Mouse (Mus musculus) neural tube, embryonic 11.5 days (tissue): ENCODE data around the gene Gm20441. TPM values are rescaled to one million over a fixed set of nuclear protein-coding genes. Genes with fewer than 3 reads are reported as not detected.

ENCODE experiments used
- ATAC-seq: fragments of 200-750 bp; cut with Nextera tagmentation; 2 replicates; pipeline ENCODE4 v1.8.0; 2017; ENCODE audit warnings: moderate number of reproducible peaks, mild to moderate bottlenecking, moderate TSS enrichment, moderate library complexity; ENCODE audit not compliant: insufficient read depth, low FRiP score, low TSS enrichment
- DNase-seq: peaks from one replicate; pipeline ENCODE4 v3.0.0-alpha.2; 2015; ENCODE audit warnings: low spot score
- H3K27ac ChIP-seq: fragments of 300-500 bp; sonication (generic); 2 replicates; pipeline ENCODE4 v1.5.1; 2014; ENCODE audit warnings: low read depth, mild to moderate bottlenecking, low read length
- H3K27me3 ChIP-seq: fragments of 300-500 bp; sonication (generic); 2 replicates; pipeline ENCODE4 v1.6.1; 2014; ENCODE audit warnings: mild to moderate bottlenecking, low read length, mixed read lengths; ENCODE audit not compliant: control insufficient read depth, insufficient read depth
- H3K36me3 ChIP-seq: fragments of 300-500 bp; sonication (generic); 2 replicates; pipeline ENCODE4 v1.6.1; 2014; ENCODE audit warnings: mild to moderate bottlenecking, low read length, moderate library complexity, mixed read lengths; ENCODE audit not compliant: control insufficient read depth, insufficient read depth
- H3K4me1 ChIP-seq: fragments of 300-500 bp; sonication (generic); 2 replicates; pipeline ENCODE4 v1.6.1; 2014; ENCODE audit warnings: low read length, mixed read lengths; ENCODE audit not compliant: control insufficient read depth, insufficient read depth
- H3K4me2 ChIP-seq: fragments of 300-500 bp; sonication (generic); 2 replicates; pipeline ENCODE4 v1.6.1; 2014; ENCODE audit warnings: low read depth, mild to moderate bottlenecking, moderate library complexity
- H3K4me3 ChIP-seq: fragments of 300-500 bp; sonication (generic); 2 replicates; pipeline ENCODE4 v1.5.1; 2014; ENCODE audit warnings: low read depth, low read length
- H3K9ac ChIP-seq: fragments of 300-500 bp; sonication (generic); 2 replicates; pipeline ENCODE4 v1.6.1; 2014; ENCODE audit warnings: mild to moderate bottlenecking, low read length
- H3K9me3 ChIP-seq: fragments of 300-500 bp; sonication (generic); 2 replicates; pipeline ENCODE4 v1.6.1; 2016; ENCODE audit warnings: low read length; ENCODE audit not compliant: control insufficient read depth
- WGBS: fragments of 180-500 bp; shearing (Covaris S2); extraction: QIAGEN DNeasy Blood & Tissue Kit; methylation state at CpG from one replicate; pipeline ENCODE4 v1.1.7; 2014; 5-methylcytosine and 5-hydroxymethylcytosine counted together
- polyA plus RNA-seq: library from polyadenylated mRNA; unstranded; fragments of >200 nt; fragmentation: Nextera tagmentation; extraction: Ambion mirVana; gene quantifications from 2 replicates; pipeline ENCODE4 v1.2.1, GENCODE M21; 2014

Gene Gm20441
- not detected in 2 replicates for polyA plus RNA-seq

DNA sequence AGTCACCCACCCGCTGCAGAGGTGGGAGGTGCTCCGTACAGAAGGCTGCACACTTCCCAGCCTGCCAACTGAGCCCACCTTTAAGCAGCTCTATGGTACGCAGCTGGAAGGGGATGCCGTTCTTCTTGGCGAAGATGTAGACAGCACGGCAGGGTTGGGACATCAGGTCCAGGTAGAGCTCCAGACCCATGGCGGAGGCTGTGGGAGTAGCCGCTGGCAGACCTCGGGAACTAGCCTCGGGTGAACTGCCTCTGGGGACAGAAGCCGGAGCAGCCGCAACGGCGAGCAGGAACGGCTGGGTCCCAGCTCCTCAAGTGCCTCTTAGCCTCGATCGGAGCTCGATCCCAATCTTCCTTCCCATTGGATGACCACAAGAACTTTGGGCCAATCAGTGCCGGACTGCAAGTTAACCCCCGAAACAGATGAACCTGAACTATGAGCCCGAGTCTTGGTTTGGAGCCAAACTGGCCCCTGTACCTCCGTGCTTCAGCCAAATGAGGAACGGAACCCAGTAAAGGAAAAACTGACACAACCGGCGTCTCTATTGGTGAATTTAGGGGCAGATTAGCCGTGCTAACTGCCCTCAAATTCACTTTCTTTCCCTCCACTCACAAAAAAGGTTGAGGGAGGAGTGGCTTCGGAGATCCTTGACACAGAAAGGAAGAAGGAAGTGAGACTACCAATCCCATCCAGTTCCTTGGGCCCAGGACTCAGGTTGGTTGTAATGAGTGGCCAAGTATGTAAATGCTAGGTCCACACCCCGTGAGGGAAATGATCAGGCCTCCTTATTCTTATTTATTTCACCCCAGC is at the start of gene Gm20441, which contains the start of gene Gstt3:
Gm20441 (minus strand) TSS at position 186 of the 810 bp plus-strand sequence.
Gstt3 (minus strand) TSS at position 646 of the 810 bp plus-strand sequence.
- WGBS: under 1% methylated on average over 28 of the region's 28 CpGs
- no peak within 1 kb of the TSS for H3K27ac ChIP-seq

DNA sequence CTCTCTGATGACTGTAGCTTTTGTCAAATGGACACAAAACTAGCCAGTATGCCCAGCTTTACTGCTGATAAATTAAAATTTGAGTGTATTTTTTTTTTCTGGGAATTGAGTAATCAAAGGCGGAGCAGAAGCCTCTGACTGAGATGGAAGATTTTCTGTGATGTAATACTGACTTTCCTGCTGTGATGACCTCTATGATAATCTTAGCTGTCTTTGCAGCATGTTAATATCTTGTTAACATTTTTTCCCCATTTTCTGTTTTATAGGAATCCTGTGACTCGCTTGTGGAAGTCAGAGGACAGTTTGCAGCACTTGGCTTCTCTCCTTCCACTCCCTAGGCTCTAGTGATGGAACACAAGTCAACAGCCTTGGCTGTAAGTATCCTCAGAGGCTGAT is 49.5 kb upstream of the Gm20441 start:
- H3K4me3 ChIP-seq: no peak overlapping the region
- WGBS: 90% methylated on average over 2 of the region's 2 CpGs

More for the DNA sequence above, at the start of gene Gm20441, which contains the start of gene Gstt3:
- peak; percentile 45; the same call in 1 of the 2 replicates for ATAC-seq
- peak within 1 kb of the TSS; percentile 18; the same call in 1 of the 2 replicates for H3K9ac ChIP-seq
- peak within 1 kb of the TSS; percentile 38 for H3K4me3 ChIP-seq
- H3K36me3 ChIP-seq: no peaks in the 10 kb centered on the region
- no peaks in the 10 kb centered on the region for H3K9me3 ChIP-seq
- H3K4me1 ChIP-seq: peaks cover 4% of the 10 kb centered on the region; the same call in 1 of the 2 replicates
- H3K27me3 ChIP-seq: peaks cover 23% of the 10 kb centered on the region
- DNase-seq: peak; percentile 46
- peak within 1 kb of the TSS; percentile 72 for H3K4me2 ChIP-seq

DNA sequence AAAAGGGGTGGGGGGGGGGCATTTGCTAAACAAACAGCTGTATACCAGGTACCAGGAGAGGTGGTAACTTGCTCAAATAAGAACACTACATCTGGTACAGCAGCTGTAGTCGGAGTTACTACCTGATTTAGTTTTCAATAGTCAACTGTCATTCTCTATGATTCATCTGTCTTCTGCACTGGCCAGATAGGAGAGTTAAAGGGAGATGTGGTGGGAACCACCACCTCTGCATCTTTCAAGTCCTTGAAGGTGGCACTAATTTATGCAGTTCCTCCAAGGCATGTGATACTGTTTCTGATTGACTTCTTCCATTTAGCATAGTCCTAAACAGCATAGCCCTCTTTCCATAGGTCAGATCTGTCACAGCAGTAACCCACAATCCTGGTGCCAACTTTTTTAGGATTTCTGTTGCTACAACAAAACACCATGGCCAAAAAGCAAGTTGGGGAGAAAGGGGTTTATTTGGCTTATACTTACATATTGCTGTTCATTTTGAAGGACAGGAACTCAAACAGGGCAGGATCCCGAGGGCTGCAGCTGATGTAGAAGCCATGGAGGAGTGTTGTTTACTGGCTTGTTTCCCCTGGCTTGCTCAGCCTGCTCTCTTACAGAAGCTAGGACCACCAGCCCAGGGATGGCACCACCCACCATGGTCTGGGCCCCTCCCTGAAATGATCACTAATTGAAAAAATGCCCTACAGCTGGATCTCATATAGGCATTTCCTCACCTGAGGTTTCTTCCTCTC is 48.9 kb upstream of the Gm20441 start:
- Histone ChIP-seq H3K9me3 (no peaks in the 10 kb centered on the region), H3K4me2 (no peak overlapping the region), H3K36me3 (no peaks in the 10 kb centered on the region), H3K9ac (no peak overlapping the region), H3K4me3 (no peak overlapping the region), H3K27ac (no peak overlapping the region), H3K4me1 (peaks cover 4% of the 10 kb centered on the region; the same call in 1 of the 2 replicates), H3K27me3 (peaks cover 11% of the 10 kb centered on the region; the same call in 1 of the 2 replicates)
- 93% methylated on average over 2 of the region's 2 CpGs for WGBS
- no peak for DNase-seq
- no peak for ATAC-seq

More for the DNA sequence above, 49.5 kb upstream of the Gm20441 start:
- Histone ChIP-seq H3K27ac (no peak overlapping the region), H3K36me3 (no peaks in the 10 kb centered on the region), H3K9ac (no peak overlapping the region), H3K4me2 (no peak overlapping the region), H3K27me3 (peaks cover 11% of the 10 kb centered on the region; the same call in 1 of the 2 replicates), H3K9me3 (no peaks in the 10 kb centered on the region), H3K4me1 (peaks cover 4% of the 10 kb centered on the region; the same call in 1 of the 2 replicates)
- ATAC-seq (no peak), DNase-seq (no peak)

DNA sequence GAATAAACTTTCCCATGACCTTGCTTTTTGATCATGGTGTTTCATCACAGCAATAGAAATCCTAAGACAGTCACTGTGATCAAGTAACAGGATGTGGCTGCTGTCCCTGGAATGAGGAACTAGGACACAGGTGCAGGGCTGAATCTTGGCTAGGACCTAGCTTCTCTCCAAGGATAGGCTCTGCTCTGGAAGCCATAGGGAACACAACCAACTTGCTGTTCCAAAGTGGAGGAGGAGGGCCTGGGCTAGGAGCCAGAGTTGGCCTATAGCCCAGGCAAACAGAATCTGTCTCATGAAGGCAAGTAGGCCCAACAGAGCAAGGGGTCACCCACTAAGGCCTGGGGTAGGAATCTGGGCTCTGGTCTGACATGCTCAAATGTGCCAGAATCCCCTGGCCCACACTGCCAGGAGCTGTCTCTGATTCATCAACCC is 47.8 kb upstream of the Gm20441 start:
- H3K4me1 ChIP-seq: no peaks in the 10 kb centered on the region
- no peak overlapping the region for H3K4me3 ChIP-seq
- H3K9ac ChIP-seq: no peak overlapping the region
- no peaks in the 10 kb centered on the region for H3K9me3 ChIP-seq
- DNase-seq: no peak
- no peak overlapping the region for H3K4me2 ChIP-seq
- H3K27me3 ChIP-seq: peaks cover 4% of the 10 kb centered on the region; the same call in 1 of the 2 replicates
- no peak overlapping the region for H3K27ac ChIP-seq
- H3K36me3 ChIP-seq: no peaks in the 10 kb centered on the region
- no peak for ATAC-seq

DNA sequence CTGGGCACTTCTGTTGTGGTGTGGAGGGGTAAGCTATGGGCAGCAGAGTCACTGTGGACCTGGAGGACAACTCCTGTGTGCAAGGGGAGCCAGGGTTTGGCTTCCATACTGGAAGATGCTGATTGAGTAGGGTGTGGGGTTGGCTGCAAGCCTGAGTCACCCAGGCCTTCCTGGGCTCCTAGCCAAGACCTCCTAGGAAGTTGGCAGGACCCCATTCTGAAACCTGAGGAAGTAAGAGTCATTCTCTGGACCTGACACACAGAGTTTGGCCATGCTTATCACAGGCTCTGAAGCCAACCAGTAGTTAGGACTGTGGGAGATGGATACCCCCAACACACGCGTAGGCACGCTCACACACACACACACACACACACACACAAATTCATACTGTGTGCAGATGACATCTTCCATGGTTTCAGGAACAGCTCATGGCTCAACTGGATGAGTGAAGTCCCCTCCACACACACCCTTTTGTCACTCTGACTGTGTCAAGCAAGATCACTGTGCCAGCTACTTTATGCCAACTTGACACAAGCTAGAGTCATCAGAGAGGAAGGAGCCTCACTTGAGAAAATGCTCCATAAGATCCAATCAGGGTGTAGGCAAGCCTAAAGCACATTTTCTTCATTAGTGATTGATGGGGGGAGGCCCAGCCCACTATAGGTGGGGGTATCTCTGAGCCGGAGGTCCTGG is 47.1 kb upstream of the Gm20441 start:
- H3K36me3 ChIP-seq: no peaks in the 10 kb centered on the region
- no peak overlapping the region for H3K4me3 ChIP-seq
- DNase-seq (no peak), ATAC-seq (no peak)
- H3K27me3 ChIP-seq: no peaks in the 10 kb centered on the region; the same call in 1 of the 2 replicates
- no peak overlapping the region for H3K4me2 ChIP-seq
- 91% methylated on average over 4 of the region's 4 CpGs for WGBS
- H3K9me3 ChIP-seq: no peaks in the 10 kb centered on the region
- no peaks in the 10 kb centered on the region for H3K4me1 ChIP-seq
- no peak overlapping the region for H3K27ac ChIP-seq
- no peak overlapping the region for H3K9ac ChIP-seq

DNA sequence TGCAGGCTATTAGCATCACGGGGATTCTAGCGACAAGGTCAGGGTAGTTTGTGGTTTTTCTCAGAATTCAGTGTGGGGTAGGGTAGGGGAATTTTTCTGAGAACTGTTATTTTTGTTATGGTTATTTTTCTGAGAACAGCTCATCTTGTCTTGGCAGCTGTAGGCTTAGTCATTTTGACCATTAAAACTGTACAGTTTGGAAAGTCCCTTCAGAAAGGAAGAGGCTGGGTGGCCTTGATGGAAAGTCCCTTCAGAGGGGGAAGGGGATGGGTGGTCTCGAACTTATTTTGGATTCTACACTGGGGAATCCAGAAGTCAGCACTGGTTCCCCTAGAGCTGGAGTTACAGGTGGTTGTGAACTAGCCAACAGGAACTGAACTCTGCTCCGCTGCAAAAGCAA is 43.8 kb upstream of the Gm20441 start:
- Histone ChIP-seq H3K9ac (no peak overlapping the region), H3K27ac (no peak overlapping the region), H3K4me1 (no peaks in the 10 kb centered on the region), H3K4me3 (no peak overlapping the region), H3K36me3 (no peaks in the 10 kb centered on the region), H3K9me3 (no peaks in the 10 kb centered on the region), H3K27me3 (no peaks in the 10 kb centered on the region), H3K4me2 (no peak overlapping the region)
- DNase-seq (no peak), ATAC-seq (no peak)
- 84% methylated on average over 4 of the region's 4 CpGs for WGBS

DNA sequence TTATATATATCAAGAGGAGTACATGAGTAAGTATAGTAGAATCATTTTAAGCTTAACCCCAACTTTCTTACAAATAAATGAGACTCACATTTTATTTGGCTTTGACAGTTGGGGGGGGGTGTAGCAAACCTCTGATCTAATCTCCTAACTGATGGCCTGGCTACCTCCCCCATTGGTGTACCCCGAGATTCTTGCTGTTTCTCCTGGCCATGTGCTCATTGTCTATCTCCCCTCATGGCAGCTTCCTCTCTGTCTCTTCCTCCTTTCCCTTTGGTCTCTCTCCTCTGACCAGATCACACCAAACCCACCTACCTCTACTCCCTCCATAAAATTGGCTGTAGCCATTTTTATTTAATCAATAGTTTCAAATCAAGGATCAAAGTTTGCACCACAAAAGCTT is 43.0 kb upstream of the Gm20441 start:
- Histone ChIP-seq H3K9ac (no peak overlapping the region), H3K27me3 (no peaks in the 10 kb centered on the region), H3K4me2 (no peak overlapping the region), H3K27ac (no peak overlapping the region), H3K4me3 (no peak overlapping the region), H3K4me1 (no peaks in the 10 kb centered on the region), H3K36me3 (no peaks in the 10 kb centered on the region), H3K9me3 (no peaks in the 10 kb centered on the region)
- 94% methylated on average over 1 of the region's 1 CpGs for WGBS
- ATAC-seq: no peak
- DNase-seq: no peak

DNA sequence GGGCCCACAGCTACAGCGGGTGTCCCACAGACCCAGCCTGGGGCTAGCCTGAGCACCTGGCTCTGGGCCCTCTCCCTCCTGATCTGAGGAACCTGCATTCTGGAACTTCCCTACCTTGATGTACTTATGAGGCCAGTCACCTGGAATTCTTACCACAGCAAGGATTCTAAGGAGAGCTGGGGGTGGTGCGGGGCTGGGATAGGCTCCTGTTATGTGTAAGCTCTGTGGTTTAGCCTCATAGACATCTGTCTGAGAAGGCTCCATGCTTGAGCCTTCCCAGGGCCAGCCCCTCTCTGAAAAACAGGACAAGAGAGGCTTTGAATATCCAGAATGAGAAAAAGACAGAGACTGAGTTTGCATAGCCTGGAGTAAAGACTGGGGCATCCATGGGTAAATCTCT is 41.7 kb upstream of the Gm20441 start, which contains the start of gene Gstt4:
Gstt4 (minus strand) TSS at position 101 of the 400 bp plus-strand sequence.
- Histone ChIP-seq H3K27me3 (no peaks in the 10 kb centered on the region), H3K4me3 (no peak within 1 kb of the TSS), H3K4me1 (no peaks in the 10 kb centered on the region), H3K4me2 (no peak within 1 kb of the TSS), H3K9me3 (no peaks in the 10 kb centered on the region), H3K9ac (no peak within 1 kb of the TSS), H3K27ac (no peak within 1 kb of the TSS), H3K36me3 (no peaks in the 10 kb centered on the region)
- ATAC-seq (no peak), DNase-seq (no peak)
- WGBS: 92% methylated on average over 2 of the region's 2 CpGs
